Mouse (Mus musculus): ENCODE data around the gene Ccdc106.

Ccdc106 gene

DNA sequence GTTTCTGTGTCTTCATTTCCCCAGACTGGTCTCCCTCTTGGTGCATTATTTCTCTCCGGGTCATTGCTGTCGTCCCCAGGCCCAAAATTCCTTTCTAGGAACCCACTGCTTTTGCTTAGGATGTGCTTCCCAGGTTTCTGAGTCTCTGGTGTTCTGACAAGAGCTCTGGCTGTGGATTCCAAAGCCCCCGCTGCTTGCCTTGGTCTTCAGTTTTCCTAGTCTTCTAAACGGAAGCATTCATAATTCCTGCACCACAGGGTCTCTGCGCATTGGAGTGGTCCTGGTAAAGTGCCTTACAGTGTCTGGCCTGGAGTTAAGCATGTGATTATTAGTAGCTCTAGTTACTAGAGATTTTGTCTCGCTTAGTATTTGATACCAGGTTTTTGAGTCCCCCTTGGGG, 60.5 kb downstream of the Ccdc106 start:
- no peak for DNase-seq (ENCODE audit: low spot score)

DNA sequence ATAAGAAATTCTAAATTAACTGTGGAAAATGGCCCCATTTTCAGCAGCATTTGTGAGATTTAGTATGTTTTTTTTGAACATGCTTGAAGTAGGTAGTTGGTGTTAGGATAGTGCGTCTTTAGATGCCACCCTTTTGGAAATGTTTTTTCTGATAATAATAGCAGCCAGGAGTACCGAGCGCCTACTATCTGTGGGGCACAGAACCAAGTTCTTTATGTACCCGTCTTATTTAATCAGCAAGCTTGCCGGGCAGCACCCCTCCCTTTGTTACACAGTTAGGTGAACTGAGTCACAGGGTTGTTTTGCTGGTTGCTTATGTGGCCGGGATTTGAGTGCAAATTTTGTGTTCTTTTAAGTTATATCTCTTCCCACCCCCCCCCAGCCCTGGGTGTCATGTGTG, 60.9 kb downstream of the Ccdc106 start:
- DNase-seq (ENCODE audit: low spot score), result no peak

DNA sequence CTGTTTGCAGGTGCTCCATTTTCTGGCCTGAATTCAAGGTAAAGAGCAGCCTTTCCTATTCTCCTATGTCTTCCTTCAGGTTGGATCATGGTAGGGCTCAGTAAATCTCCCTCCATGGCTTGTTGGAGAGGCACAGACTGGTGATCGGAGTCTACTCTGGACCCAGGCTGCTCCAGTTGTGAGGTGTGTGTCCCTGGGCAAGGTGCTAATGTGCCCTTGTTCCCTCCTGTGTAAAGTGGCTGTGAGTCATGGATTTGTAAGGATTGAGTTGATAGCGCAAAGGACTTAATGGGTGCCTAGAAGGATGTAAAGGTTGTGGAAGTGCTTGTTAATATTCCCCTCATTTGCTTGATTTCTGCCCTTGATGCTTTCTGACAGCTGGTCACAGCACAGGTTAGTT, 61.6 kb downstream of the Ccdc106 start:
- DNase-seq (ENCODE audit: low spot score), result no peak

DNA sequence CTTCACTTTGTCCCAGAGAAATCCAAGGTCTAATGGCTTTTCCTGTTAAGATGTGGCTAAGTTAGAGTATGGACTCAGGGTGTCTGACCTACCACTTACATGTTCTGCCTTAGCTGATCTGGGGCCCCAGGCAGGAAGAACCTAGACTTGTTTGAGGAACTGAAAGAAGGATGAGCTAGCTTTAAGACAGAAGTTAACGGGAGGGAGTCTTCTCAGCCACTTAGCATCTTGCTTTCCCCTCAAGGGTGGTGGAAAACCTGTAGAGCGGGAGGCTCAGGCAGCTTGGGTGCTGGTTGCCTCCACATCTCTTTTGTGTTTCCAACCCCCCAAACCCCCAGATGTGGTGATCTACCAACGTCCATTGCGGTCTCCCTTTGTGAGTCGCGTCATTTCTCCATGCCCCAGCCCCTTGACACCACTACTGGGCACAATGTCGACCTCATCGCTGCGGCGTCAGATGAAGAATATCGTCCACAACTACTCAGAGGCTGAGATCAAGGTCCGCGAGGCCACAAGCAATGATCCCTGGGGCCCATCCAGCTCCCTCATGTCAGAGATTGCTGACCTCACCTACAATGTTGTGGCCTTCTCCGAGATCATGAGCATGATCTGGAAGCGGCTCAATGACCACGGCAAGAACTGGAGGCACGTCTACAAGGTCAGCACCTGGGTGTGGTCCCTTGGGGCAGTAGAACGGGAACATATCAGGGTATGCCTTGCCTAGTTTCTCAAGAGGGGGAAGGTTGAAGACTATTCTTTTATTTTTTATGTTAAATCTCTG, 63.2 kb downstream of the Ccdc106 start:
- no peak for DNase-seq (ENCODE audit: low spot score)

DNA sequence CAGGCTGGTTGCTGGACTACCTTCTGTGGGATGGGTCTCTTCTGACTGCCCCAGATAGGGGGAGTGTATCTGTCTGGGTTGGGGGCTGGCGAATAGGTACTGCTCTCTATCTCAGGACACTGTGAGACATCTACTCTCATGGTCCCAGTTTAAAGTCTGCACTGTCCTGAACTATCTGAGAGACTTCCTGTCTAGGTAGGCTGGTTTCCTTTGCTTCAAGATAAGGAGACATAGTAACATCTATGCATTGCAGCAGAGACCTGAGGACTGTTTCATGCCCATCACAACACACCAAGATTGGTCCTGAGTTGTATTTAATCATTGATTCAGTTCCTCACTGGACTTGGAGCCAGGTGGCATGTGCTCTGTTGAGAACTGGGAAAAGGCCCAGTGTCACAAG, 65.2 kb downstream of the Ccdc106 start:
- DNase-seq (ENCODE audit: low spot score), result no peak

DNA sequence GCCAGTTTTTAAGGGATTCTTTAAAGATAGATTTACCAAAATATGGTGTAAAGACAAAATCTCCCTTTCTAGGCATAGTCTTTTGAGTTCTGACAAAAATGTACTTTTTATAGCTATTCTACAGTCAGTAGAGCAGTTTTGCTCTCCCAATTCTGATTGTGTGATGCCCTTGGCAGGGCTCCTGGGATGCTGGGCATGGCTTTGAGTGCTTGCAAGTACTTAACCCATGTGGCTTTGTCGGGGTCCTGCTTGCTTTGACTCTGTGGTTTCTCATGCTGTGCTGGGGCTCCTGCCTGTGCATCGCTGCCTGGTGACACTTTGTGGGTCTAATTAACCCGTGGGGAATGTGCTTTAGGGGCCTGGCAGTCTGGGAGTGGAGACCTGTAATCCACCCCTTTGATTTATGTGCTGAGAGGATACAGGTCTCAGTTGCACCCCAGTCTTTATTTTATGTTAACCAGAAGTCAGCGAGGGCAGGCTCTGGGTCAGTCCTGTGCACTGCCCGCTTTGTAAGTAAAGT, 66.6 kb downstream of the Ccdc106 start:
- DNase-seq (ENCODE audit: low spot score), result no peak

DNA sequence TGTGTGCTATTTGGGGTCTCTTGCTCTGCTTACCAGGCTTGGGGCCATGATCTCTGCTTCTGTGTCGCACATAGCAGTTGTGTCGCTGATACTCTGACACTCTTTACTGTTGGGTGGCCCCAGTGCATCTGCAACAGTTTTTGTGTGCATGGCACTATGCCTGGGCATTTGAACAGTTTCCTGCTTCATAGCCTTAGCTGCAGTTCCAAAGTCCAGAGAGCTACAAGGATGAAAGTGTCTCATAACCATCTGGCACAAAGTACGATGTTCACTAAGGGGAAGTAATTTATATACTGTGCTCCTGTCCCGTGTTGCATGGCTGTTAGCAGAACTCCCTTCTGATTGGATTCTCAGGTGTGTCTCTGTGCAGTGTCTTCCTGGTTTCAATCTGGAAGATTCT, 67.5 kb downstream of the Ccdc106 start:
- DNase-seq (ENCODE audit: low spot score), result no peak

DNA sequence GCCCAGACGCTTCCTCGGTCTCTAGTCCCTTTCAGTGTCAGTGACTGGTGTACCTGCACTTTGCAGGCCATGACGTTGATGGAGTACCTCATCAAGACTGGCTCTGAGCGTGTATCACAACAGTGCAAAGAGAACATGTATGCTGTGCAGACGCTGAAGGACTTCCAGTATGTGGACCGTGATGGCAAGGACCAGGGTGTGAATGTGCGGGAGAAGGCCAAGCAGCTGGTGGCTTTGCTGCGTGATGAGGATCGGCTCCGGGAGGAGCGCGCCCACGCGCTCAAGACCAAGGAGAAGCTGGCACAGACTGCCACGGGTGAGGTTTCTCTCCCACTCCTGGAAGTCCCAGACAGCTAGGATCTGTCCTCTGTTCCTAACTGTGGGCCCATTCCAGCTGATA, 69.5 kb downstream of the Ccdc106 start:
- DNase-seq (ENCODE audit: low spot score), result no peak

DNA sequence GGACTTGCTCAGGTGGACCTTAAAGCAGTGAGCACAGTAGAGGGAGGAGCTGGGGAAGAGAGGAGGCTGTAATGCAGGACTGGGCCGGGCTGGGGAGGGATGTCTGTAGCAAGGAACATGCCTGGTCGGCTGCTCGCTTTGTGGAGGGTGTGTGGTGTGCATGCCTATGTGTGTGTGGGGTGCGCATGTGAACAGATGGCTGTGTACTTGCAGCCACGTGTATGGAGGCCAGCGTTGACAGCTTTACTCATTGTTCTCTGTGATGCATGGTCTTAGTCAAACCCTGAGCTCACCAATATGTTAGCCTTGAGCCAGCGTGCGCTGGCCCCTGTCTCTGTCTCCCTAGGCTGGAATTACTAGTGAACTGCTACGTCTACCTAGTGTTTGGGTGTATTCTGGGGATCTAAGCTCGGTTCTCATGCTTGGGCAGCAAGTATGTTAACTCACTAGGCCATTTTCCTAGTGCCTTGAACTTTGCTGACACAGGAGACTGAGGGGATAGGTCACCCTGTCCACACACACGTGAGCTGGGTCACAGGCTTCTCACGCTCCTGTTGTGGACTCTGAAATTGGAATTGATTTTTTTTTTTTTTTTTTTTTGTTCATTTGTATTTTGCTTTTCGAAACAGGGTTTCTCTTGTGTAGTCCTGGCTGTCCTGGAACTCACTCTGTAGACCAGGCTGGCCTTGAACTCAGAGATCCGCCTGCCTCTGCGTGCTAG, 70.8 kb downstream of the Ccdc106 start:
- DNase-seq (ENCODE audit: low spot score), result no peak

DNA sequence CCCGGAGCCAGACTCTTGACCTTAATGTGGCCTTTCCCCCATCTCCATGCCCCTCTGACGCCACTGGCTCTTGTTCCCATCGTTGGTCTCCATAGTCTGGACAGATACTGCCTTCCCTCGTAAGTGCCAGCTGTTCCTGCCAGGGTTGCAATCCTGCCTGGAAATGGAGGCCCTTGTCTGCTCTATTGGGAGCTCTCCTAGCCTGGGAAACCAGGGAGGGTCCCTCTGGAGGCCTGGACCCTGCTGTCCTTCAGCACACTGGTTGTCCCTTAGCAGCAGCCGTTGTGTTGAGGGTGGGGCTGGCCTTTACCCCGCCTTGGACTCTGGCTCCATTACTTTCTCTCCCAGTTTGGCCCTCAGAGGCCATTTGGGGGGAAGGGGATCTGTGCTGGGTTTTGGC, 72.0 kb downstream of the Ccdc106 start:
- DNase-seq (ENCODE audit: low spot score), result no peak

DNA sequence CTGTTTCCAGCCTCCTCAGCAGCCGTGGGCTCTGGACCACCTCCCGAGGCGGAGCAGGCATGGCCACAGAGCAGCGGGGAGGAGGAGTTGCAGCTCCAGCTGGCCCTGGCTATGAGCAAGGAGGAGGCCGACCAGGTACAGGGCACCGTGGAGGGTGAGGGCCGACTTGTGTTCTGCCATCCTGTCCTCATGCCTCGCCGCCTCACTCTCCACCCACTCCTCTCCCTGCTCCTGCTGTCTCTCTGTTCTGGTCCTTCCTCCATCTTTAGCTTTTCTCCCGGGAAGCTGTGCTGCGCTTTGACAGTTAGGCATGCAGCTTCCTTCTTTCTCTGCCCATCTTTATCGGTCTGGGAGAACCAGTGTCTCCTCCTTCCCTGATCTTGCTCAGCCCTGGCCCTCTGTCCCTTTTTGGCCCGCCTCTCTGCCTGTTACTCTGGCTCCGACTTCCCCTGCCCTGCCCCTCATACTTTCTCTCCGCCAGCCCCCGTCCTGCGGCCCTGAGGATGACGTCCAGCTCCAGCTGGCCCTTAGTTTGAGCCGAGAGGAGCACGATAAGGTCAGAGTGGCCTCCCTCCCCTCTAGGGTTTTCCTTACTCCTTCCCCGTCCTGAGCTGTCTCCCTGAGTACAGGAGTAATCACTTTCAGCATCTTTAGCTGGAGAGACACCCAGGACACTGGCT, 72.6 kb downstream of the Ccdc106 start:
- DNase-seq (ENCODE audit: low spot score), result no peak

DNA sequence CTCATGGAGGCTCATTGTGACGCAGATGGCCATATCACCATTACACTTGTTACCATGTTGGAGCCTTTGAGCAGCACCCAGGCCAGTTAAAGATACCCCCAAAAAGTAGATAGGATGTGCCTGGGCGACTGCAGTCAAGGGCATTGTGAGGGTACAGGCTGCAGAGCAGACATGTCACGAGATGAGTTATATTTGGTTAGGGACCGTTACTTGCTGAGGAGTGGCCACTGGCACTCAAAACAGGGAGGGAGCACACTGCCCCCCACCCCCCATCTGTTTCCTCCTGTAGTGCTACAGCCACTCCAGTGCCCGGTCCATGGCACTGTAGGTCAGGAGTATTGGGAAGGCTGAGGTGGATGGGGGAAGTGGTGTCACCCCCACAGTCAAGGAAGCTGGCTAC, 78.4 kb downstream of the Ccdc106 start:
- no peak for DNase-seq (ENCODE audit: low spot score)

DNA sequence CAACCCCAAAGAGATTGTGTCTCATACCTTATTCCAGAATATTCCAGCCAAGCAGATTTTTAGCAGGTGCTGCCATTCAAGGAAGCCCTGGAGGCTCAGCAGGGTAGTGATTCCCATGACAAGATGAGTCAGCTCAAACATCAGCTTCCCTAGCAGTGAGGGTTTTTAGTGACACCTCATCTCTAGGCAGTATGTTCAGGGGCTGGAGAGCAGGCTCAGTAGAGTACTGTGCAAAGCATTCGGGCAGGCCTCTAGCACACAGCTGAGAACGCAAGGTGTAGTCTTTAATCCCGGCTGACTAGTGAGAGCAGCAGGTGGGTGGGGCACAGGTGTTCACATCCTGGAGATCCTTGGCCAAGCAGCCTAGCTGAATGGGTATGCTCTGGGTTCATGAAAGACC, 79.4 kb downstream of the Ccdc106 start:
- DNase-seq (ENCODE audit: low spot score), result no peak

DNA sequence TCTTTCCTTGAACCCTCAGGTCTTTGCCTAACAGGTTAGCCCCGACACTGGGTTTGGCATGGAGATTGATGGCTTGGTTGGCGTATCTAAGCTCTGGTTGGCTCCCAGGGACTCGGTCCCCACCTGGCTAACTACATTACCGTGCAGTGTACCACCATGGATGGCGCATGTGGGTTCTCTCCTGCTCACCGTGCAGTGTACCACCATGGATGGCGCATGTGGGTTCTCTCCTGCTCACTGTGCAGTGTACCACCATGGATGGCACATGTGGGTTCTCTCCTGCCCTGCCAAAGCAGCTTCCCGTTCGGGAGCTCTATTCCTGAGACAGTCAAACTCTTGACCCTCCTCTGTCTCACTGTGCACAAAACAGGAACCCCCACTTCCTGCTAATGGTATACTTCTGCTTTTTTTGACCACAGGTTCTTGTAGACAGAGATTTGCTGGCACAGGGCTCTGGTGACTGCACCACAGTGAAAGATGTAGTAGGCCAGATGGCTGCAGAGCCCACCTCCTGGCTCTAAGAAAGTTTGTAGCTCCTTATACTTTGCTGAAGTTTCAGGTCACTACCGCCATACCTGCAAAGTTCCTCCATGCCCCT, 80.8 kb downstream of the Ccdc106 start:
- no peak for DNase-seq (ENCODE audit: low spot score)

DNA sequence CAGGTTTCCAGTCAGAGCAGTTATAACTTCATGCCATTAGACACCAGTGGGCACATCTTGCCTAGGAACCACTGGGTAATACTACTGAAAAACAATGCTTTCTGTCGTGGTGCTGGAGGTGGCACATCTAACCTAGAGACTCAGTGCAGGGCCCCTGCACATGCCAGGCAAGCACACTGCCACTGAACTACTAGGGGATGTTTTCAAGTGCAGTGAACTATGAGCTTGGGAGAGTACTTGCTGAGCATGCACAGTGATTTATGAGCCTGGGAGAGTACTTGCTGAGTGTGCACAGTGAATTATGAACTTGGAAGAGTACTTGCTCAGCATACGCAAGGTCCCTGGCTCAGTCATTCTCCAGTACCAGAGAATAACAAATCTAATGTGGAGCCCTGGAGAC, 82.2 kb downstream of the Ccdc106 start:
- no peak for DNase-seq (ENCODE audit: low spot score)

DNA sequence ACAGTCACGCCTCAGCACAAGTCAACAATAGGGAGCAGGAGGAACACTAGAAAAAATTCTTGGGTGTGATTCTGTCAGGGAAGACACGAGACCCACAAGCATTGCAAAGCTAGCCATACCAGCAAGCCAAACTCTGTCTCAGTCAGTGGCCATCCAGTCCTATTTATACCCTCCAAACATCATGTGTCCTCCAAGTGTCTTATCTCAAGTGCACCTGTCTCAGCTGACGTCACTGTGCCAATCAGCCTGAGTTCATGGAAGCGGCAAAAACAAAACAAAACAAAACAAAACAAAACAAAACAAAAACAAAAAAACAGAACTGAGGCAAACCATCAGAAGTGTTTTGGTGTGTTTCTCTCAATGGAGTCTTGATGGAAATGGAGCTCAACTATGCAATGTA, 87.9 kb downstream of the Ccdc106 start:
- no peak for DNase-seq (ENCODE audit: low spot score)

DNA sequence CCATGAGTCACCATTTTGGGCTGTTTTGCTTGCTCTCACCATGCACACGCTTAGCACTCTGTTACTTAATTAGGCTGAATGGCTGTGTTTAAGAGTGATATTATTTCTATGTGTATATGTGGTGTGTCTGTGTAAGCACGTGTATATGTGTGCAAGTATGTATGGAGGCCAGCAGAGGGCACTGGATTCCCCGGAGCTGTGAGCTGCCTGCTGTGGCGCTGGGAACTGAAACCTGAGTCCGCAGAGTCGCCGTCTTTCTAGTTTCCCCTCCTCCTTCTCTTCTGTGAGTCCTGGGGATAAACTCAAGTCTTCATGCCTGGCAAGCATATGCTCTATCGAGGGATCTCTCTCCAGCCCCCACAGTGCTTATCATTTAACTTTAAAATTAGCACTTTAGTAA, 88.9 kb downstream of the Ccdc106 start:
- DNase-seq (ENCODE audit: low spot score), result no peak
